Mouse (Mus musculus) spleen, embryonic (tissue): ENCODE results near the gene Nod1.

ENCODE experiments used
- CTCF ChIA-PET: fragments of 350-600 bp; sonication (Branson Sonifier 250); formaldehyde crosslinking; loops from one replicate; lab custom pipeline; 2022; lab: Charles Lee

Nod1 gene

DNA sequence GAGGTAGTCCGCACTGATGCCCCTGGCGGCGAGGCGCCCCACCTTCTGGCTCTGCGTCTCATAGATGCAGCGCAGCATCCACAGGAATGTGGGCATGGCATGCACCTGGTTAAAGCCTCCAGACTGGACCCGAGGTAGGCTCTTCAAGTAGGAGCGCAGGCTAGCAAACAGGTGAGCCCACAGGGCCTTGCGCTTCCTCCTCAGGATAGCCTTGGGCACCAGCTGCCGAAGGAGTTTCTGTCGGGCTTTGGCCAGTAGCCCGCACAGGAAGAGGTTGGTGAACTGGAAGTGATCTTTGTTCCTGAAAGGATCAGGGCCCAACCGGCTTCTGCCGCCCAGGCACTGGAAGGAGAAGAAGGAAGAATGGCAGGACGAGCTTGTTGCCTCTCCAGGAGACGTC lies 29.1 kb downstream of the Nod1 start:
- CTCF ChIA-PET: no interaction called here

DNA sequence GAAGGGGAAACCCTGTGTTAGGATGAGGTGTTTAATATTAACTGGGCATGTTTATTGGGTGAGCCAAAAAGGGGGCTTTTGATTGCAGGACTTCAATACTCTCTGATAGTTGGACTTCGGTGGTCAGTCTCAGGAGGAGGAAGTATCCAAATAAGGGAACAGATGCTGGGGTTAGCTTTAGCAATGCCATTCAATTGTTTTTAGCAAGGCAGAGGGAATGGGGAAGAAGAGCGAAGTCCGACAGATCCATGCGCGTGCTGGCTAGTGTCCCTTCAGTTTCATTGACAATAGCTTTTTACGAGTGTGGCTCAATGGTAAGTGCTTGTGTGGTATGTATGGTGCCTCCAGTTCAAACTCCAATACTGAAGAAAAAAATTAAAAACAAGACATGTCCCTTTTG lies 31.3 kb downstream of the Nod1 start:
- CTCF ChIA-PET: no interaction called here

DNA sequence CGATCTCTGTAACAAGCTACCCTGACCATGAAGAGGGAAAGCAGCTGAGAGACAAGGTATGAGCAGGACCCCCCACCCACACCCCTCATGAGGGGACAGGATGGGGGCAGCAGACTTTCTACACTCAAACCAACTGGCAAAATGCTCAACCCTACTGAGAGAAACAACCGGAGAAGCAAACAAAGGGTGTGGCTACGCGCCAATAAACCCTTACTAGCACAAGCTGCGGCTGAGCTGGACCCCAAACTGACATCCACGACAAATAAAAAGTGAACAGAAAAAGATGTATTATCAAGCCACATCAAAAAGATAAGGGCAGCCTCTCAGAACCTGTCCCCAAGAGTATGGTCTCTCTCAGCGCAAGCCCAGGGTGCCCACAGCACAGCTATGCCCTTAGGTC lies 32.3 kb downstream of the Nod1 start:
- CTCF ChIA-PET: interaction anchor here (0.6 kb wide), 1 partner anchor 20 kb away, joined by 4 read pairs; no protein-coding TSS in a partner anchor

DNA sequence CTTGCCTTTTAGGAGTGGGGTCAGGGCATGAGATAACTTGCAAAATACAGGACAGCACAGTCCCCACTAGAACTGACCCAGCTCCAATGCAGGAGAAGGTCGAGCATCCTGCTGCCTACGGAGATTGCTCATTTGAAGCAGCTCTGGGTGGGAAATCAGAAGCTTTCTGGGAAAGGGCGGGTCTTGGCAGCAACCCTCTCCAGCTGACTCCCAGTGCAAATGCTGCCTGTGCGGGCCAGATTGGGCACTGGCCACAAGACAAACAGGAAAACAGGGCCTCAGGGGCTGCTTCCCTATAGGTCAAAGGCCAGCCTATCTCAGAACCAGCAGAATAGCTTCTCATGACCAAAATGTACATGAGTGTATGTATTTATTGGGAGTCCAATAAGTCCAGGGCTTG lies 32.8 kb downstream of the Nod1 start:
- CTCF ChIA-PET: interaction anchor here (0.6 kb wide), 1 partner anchor 20 kb away, joined by 4 read pairs; no protein-coding TSS in a partner anchor

DNA sequence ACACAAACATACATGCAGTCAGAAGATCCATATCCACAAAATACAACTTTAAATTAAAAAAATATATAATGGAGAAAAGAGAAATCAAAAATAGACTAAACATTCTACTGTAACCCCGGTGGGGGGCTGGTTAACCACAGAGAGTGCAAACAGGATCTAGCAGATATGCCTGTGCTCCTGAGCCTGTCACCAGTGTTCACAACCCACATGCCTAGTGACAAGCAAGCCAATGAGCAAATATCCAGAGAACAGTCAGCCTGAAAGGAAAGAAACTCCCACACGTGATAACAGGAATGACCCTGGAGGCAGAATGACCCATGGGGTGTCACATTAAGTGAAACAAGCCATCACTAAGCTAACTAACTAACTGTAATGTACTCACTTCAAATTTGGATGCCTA lies 35.9 kb downstream of the Nod1 start:
- CTCF ChIA-PET: no interaction called here

DNA sequence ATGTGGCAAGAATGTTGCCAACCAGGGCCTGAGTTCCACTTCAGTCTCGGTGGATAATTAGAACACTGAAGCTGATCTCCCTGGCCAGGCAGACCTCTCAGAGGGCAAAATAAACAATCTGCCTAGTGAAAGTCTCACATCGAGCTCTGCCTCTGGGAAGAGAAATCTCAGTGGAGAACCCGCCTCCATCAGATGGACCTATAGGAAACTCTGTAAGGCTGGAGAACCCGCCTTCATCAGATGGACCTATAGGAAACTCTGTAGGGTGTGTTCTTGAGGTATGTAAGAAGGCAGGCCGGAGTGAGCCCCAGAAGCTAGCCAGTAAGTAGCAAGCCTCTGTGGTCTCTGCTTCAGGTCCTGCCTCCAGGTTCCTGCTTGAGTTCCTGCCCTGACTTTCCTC lies 37.5 kb downstream of the Nod1 start:
- CTCF ChIA-PET: no interaction called here

DNA sequence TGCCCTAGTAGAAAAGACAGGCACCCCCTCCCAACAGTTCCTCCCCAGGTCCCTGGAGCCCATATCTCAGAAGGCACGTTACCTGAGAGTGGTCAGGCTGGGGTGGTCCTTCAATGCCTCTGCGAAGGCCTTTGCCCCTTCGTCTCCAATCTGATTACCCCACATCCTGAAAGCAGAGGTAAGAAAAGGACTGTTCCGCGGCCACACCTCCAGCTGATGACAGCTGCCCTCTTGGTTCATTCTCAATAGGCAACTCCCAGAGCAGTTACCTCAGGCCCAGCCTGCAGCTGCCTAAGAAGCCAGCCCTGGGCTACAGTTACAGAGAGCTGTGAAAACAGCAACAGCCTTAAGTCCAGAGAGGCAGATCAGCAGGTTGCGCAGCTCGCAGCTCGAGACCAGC lies 38.1 kb downstream of the Nod1 start:
- CTCF ChIA-PET: no interaction called here

DNA sequence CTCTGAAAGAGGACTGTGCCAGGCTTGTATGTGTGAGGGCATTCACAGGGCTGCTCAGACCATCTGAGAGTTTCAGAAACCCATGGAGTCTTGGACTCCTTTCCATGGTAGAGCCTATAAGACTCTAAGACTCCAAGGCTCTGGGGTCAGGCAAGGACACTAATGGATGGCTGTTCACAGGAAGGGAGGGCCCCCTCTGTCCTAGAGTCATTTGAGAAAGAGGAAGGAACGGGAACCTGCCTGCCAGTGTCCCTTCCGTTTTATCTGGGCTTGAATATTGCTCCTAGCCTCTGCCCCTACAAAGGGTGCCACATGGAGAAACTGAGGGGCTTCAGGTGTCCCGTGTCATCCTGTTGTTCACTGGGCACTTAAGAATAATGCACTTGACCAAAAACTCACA lies 38.5 kb downstream of the Nod1 start:
- CTCF ChIA-PET: no interaction called here

DNA sequence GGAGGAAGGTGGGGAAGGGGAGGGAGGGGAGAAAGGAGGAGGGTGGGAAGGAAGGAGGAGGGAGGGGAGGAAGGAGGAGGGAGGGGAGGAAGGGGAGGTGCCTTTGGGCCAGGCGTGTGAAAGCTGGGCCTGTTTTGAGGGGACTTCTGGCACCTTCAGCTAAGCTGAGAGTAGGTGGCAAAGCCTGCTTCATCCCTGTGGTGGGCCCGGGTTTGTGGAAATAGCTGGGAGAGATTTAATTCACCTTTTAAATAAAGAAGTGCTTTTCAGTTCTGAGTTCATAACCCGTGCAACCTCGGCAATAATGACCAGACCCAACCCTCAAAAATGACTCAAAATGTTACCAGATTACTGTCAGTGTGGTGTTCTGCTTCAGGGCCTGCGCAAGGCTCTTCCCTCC lies 39.2 kb downstream of the Nod1 start:
- CTCF ChIA-PET: interaction anchor here (0.6 to 0.7 kb wide), 2 partner anchors 113 to 667 kb away, joined by 3 to 4 read pairs; no protein-coding TSS in a partner anchor

DNA sequence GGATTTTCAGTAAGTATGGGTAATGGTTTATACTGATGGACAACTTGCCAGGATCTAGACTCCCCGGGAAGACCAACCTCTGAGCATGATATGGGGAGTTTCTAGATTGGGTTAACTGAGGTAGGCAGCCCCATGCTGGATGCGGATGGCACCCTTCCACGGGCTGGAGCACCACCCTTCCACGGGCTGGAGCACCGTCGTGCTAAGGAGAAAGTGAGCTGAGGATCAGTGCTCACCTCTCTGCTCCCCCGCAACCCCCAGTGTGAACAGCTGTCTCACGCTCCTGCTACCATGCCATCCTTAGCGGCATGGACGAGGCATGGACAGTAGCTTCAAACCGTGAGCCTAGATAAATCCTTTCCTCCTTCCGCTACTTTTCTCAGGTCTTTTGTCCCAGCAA lies 39.9 kb downstream of the Nod1 start:
- CTCF ChIA-PET: interaction anchor here (0.6 kb wide), 1 partner anchor 666 kb away, joined by 4 read pairs; no protein-coding TSS in a partner anchor

DNA sequence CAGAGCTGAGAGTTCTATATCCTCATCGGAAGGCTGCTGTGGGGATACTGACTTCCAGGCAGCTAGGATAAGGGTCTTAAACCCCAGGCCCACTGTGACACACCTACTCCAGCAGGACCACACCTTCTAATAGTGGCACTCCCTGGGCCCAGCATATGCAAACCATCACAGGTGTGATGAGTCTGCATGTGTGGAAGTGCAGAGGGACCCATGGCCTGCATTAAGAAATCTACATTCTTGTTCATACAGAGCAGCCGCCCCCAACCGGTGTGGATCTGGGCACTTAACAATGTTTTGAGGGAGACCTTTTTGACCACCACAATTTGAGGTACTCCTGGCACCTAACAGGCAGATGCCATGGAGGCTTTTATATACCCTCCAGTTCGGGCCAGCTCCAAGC lies 40.8 kb downstream of the Nod1 start:
- CTCF ChIA-PET: no interaction called here

DNA sequence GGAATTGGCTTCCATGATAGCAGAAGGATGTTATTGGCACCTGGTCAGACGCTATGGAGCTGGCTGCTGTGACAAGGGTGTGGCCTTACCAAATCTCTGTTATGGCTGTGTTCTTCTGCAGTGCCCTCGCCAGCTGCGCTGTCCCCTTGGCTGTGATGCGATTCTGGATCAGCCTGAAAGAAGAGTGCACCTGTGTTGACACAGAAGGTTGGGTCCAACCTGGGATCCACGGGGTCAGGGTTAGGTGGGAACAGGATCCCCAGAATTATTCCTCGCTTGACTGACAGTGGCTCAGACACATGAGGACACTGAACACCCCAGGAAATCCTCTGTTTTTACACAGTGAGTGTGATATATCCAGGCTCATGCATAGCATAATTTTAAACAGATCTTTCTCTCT lies 44.5 kb downstream of the Nod1 start:
- CTCF ChIA-PET: no interaction called here

DNA sequence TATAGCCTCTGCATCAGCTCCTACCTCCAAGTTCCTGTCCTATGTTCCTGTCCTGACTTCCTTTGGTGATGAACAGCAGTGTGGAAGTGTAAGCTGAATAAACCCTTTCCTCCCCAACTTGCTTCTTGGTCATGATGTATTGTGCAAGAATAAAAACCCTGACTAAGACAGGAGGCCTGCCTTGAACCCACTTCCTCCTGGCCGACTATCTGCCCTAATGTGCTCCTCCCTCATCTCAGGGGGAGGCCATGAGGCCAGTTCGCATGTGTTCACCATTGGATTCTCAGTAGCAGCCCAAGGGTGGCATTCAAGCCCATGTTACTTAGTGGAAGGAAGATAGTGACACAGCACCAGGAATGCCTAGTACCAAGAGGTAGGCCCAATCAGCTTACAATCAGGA lies 45.5 kb downstream of the Nod1 start:
- CTCF ChIA-PET: no interaction called here

DNA sequence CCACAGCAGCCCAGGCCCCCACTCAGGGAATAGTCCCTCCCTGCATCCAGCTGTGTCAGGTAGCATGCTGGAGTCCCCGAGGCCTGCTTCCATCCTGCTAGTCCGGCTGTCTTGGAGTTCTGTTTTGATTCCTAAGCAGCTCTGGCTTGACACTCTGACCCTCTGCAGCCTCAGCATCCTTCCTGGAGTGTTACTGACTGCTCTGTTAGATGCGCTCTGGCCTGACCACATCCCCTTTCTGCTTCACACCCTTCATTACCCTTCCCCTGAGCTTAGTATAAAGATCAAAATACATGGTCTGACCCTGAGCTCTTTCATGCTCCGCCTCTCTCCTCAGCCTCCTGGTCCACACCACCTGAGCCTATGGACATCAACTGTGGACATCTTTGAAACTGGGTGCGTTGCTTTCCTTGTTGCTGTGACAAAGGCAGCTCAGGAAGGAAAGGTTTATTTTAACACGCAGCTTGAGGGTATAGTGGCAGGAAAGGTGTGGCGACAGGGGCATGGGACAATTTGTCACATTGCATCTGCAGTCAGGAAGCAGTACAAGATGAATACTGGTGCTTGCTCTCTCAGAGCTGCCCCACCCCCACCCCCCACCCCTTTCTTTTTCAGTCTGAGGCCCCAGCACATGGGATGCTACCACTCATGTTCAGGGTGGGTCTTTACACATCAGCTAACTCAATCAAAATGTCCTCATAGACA lies 46.5 kb downstream of the Nod1 start:
- CTCF ChIA-PET: no interaction called here

DNA sequence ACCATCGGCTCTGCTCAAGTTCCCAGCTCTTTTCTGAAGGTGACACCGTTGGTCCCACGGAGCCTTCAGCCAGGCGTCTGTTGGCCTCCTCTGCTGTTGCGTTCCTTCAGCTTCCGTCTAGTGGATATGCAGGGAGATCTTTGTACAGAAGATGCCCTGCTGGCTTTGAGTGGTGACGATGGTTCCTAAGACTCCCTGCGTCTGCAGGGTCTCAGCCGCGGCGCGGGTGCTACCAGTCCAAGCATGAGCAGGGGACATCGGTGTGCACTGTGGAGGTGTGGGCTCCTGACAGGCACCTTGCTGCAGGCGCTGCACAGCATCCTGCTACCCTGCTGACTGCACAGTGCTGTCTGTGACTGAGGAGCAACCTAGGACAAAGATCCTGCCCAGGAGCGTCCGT lies 47.9 kb downstream of the Nod1 start:
- CTCF ChIA-PET: no interaction called here

DNA sequence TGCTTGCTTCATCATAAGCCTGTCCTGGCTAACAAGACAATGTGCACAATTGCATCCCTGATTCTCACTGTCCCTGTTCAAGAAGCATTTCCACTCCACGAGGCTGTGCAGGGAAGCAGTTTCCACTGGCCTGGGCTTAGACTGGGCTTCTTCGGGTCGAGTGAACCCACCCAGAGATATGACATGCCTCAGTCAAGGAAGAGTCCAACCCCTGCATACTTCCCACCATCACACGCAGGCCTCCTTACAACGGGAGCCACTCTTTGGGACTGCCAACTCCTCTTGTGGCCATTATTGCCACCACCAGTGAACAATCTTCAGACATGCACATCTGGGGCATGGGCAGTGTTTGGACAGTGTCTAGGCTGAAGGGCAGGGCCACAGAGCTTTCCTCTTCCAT lies 53.9 kb downstream of the Nod1 start:
- CTCF ChIA-PET: no interaction called here

DNA sequence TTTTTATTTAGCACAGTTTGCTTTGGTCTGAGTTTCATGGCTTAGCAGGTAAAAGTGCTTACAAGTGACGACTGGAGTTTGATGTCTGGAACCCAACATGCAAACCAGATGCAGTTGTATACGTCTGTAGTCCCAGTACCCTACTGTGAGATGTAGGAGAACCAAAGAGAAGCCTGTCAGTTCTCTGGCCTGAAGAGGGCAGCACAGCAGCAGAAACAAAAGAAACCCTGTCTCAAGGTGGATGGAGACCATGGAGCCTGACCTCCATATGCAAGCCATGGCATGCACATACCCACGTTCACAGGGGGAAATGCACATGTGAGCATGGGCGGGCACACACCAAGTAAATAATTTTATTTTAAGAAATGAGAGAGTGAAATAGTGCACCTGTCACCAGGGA lies 54.9 kb downstream of the Nod1 start:
- CTCF ChIA-PET: no interaction called here

DNA sequence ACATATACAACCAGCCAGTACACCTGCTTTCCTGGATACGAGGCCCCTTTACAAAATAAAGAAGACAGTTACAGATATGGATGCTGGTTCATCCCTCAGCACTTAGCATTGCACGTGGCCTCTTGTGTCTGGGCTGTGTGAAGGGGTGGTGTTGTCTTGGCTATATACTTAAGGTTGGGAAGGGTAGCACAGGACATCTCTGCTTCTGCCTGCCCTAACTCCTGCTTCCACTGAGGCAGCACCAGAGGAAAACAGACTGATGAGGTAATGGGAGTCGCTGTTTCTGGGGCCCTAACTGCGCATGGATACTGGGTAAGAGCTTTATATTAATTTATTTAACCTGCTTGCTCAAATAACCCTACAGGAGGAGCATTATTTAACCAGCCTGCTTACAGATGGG lies 55.5 kb downstream of the Nod1 start:
- CTCF ChIA-PET: interaction anchor here (0.9 kb wide), 1 partner anchor 66 kb away, joined by 3 read pairs; no protein-coding TSS in a partner anchor

DNA sequence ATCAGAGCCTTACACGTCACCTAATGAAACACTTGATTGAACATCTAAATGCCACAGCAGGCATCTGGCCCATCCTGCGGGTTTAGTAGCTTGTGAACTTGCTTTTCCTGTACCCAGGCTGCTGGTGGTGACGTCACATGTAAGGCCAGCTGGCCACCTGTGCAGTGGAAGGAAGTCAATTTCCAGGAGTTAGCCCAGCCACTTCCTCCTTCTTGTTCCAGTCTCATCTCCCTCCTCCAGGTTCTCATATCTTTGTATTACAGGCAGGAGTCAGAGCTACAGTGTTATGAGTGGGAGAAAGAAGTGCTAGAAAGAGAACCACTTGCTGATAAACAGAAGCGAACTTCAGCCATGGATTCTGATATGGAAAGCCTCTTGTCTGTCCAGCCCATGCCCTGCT lies 56.2 kb downstream of the Nod1 start:
- CTCF ChIA-PET: interaction anchor here (0.9 kb wide), 1 partner anchor 67 kb away, joined by 3 read pairs; no protein-coding TSS in a partner anchor

DNA sequence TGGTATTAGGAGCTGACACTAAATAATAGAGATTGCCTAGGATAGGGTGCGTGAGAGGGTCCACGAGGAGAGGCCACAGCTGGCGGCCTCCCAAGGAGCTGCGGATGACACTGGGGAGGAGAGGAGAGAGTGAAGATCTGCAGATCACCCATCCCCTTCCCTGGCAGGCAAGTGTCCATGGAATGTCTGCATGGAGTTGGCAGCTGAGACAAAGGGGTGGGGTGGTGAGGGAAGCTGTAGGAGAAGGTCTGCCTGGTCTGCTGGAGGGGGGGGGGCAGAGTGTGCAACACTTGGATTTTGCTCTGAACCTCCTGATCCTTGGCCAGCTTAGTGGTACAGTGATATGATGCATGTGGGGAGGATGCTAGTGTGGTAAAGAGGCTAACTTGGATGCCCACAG lies 57.4 kb downstream of the Nod1 start:
- CTCF ChIA-PET: interaction anchor here (0.6 kb wide), 1 partner anchor 343 kb away, joined by 3 read pairs; no protein-coding TSS in a partner anchor

DNA sequence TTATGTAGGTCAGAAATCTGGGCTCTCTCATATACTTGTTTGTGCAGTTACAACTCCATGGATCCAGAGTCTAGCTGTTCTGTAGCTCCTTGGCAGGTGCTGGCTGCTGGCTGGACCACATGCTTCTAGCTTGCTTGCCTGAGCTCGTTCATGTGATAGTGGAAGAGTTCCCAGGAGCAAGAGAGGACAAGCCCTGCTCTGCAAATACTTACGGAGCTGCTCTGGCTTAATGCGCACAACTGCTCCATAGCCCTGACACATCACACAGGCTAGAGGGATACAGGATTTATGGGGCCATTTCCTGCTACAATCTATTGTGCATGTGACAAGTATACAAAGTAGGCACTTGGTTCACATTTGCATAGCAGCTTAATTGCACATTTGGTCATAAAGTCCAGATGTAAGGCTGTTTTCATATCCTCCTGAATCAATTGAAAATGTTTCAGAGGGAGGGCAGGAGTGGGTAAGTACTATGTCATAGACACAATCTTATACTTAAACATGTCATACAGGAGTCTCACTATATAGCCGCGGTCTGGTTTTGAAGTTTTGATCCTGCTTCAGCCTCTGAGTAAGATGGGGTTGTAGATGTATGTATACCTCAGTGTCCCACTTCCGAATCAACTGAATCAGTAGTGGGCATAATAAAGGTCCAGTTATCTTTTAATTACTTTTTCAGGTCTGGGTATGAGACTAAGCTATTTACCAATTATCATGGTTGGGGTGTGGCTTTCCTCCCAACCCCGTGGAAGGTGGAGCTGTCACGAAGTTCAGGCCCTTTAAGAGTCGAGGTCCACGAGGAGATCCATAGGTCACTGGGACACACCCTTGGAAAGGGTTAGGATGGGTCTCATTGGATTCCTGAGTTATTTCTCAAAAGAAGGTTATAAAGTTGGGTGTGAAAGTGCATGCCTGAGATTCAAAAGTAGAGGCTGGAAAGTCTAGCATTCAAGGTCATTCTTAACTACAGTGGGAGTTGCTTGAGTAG lies 66.1 kb downstream of the Nod1 start:
- CTCF ChIA-PET: interaction anchor here (0.5 kb wide), 1 partner anchor 167 kb away, joined by 3 read pairs; no protein-coding TSS in a partner anchor

DNA sequence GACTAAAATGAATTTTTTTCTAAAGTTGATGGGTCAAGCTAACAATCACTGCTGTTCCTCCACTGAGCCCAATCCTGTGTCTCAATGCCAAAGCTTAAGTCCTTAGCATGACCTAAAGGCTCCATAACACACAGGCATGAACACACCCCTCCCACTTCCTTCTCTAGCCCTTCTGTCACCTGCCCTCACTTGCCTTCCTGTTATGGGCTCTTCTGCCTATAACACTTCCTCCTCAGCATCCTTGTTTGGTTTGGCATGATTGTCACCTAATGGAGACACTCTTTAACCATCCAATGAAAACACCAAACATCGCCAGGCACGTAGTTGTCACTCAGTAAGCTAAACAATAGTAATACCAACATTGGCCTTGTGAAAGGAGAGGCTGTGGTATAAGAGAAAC lies 69.9 kb downstream of the Nod1 start:
- CTCF ChIA-PET: interaction anchor here (0.9 kb wide), 1 partner anchor 20 kb away, joined by 3 read pairs; no protein-coding TSS in a partner anchor
